Mouse (Mus musculus): ENCODE measurements at regions not wholly inside any gene's neighbourhood (a gene's known extent, or its start where the extent isn't known, plus 50 kb on each side); places are given as distances from the start of the nearest gene placed in this dataset.
"Not testable (repeated sequence)": the region's sequence is repeated elsewhere in the genome, so short reads cannot be mapped to it uniquely, and the experiment has no call there.

GRCm38 (mm10) chr6:3169479-3169878 lies 229.9 kb downstream of the Samd9l start:
- H3K4me1 ChIP-seq (ENCODE audit: insufficient read depth); H3K9me3 ChIP-seq (ENCODE audit: low read length); H3K36me3 ChIP-seq (ENCODE audit: insufficient read depth); H3K9ac ChIP-seq; H3K27me3 ChIP-seq (ENCODE audit: insufficient read depth, low read length); H3K4me3 ChIP-seq (ENCODE audit: low read depth, low read length); H3K4me2 ChIP-seq (ENCODE audit: low read depth); ATAC-seq; H3K27ac ChIP-seq (ENCODE audit: low read depth, low read length); DNase-seq: not testable (repeated sequence)
- 60% methylated on average over 3 of the region's 4 CpGs for WGBS

- not testable (repeated sequence) for H3K9ac ChIP-seq; H3K27me3 ChIP-seq (ENCODE audit: insufficient read depth, low read length); ATAC-seq; H3K4me2 ChIP-seq (ENCODE audit: low read depth); DNase-seq; H3K27ac ChIP-seq (ENCODE audit: low read depth, low read length); H3K4me3 ChIP-seq (ENCODE audit: low read depth, low read length); H3K9me3 ChIP-seq (ENCODE audit: low read length); H3K4me1 ChIP-seq (ENCODE audit: insufficient read depth); H3K36me3 ChIP-seq (ENCODE audit: insufficient read depth)
- WGBS: no CpG with 5 or more reads among the region's 1 CpGs
Measured at GRCm38 (mm10) chr6:3166149-3166548, 233.2 kb downstream of the Samd9l start.

- H3K4me3 ChIP-seq (ENCODE audit: low read depth, low read length); DNase-seq; H3K36me3 ChIP-seq (ENCODE audit: insufficient read depth); H3K27me3 ChIP-seq (ENCODE audit: insufficient read depth, low read length); H3K9me3 ChIP-seq (ENCODE audit: low read length); H3K9ac ChIP-seq; H3K27ac ChIP-seq (ENCODE audit: low read depth, low read length); H3K4me1 ChIP-seq (ENCODE audit: insufficient read depth); ATAC-seq; H3K4me2 ChIP-seq (ENCODE audit: low read depth): not testable (repeated sequence)
- 36% methylated on average over 2 of the region's 2 CpGs for WGBS
Measured at GRCm38 (mm10) chr6:3151901-3152300, 247.5 kb downstream of the Samd9l start.

- DNase-seq; ATAC-seq; H3K9me3 ChIP-seq (ENCODE audit: low read length): not testable (repeated sequence)
Measured at GRCm38 (mm10) chr6:3137823-3138222, 261.5 kb downstream of the Samd9l start.

GRCm38 (mm10) chr6:3133763-3134162 lies 265.6 kb downstream of the Samd9l start:
- H3K9me3 ChIP-seq (ENCODE audit: low read length); DNase-seq; H3K36me3 ChIP-seq (ENCODE audit: insufficient read depth); H3K4me2 ChIP-seq (ENCODE audit: low read depth); H3K9ac ChIP-seq; H3K27me3 ChIP-seq (ENCODE audit: insufficient read depth, low read length); H3K4me3 ChIP-seq (ENCODE audit: low read depth, low read length); H3K27ac ChIP-seq (ENCODE audit: low read depth, low read length); H3K4me1 ChIP-seq (ENCODE audit: insufficient read depth); ATAC-seq: not testable (repeated sequence)
- 81% methylated on average over 4 of the region's 4 CpGs for WGBS

More at GRCm38 (mm10) chr6:3137823-3138222, 261.5 kb downstream of the Samd9l start:
- not testable (repeated sequence) for H3K36me3 ChIP-seq (ENCODE audit: insufficient read depth); H3K27ac ChIP-seq (ENCODE audit: low read depth, low read length); H3K4me3 ChIP-seq (ENCODE audit: low read depth, low read length); H3K9ac ChIP-seq; H3K4me1 ChIP-seq (ENCODE audit: insufficient read depth); H3K27me3 ChIP-seq (ENCODE audit: insufficient read depth, low read length); H3K4me2 ChIP-seq (ENCODE audit: low read depth)
- 74% methylated on average over 3 of the region's 3 CpGs for WGBS

GRCm38 (mm10) chr6:3116296-3116695 lies 283.1 kb downstream of the Samd9l start:
- not testable (repeated sequence) for H3K27me3 ChIP-seq (ENCODE audit: insufficient read depth, low read length); DNase-seq; H3K9ac ChIP-seq; H3K36me3 ChIP-seq (ENCODE audit: insufficient read depth); H3K4me1 ChIP-seq (ENCODE audit: insufficient read depth); H3K4me3 ChIP-seq (ENCODE audit: low read depth, low read length); H3K9me3 ChIP-seq (ENCODE audit: low read length); H3K27ac ChIP-seq (ENCODE audit: low read depth, low read length); H3K4me2 ChIP-seq (ENCODE audit: low read depth); ATAC-seq
- 33% methylated on average over 1 of the region's 3 CpGs for WGBS

All from forebrain, postnatal 0 days (tissue).